Comparison of ENCODE assay signal across 7 mouse cellular contexts in genomic region chr3:145950815-145951130, GRCm38 (mm10). TPM values are rescaled to one million over a fixed set of nuclear protein-coding genes. Genes with fewer than 3 reads are reported as not detected.
A peak's percentile ranks its signal among the peaks of the same experiment; 100 is the strongest.
DNase-seq lines count a peak whose midpoint lies in the region; ATAC-seq and TF ChIP-seq lines count a peak whose summit lies in the region.

No protein-coding gene starts in this region.

- peak overlapping the region; percentile 49 for H3K4me2 ChIP-seq in heart, postnatal 0 days (ENCODE audit: low read depth, low read length)
- peak overlapping the region; percentile 33; the same call in 1 of the 2 replicates for H3K4me2 ChIP-seq in embryonic facial prominence, embryonic 11.5 days (ENCODE audit: low read depth, low read length)
- peak overlapping the region; percentile 73 for H3K4me2 ChIP-seq in liver, embryonic 12.5 days

- H3K79me2 ChIP-seq in heart, adult 2 months (replicated peaks; ENCODE audit: control insufficient read depth, insufficient read depth, low read length), result no peaks in the 10 kb centered on the region

- no peak for TF ChIP-seq POLR2A in heart, adult 2 months (IDR thresholded peaks at IDR 0.05; ENCODE audit: insufficient read depth, low read depth, low read length)

- TF ChIP-seq CTCF in heart, postnatal 0 days (IDR thresholded peaks at IDR 0.05; ENCODE audit: low read depth), result no peak
- no peak for TF ChIP-seq CTCF in heart, adult 2 months (IDR thresholded peaks at IDR 0.05)
- no peak for TF ChIP-seq CTCF in G1E (IDR thresholded peaks at IDR 0.05; ENCODE audit: low read depth, low read length)

- no peak for TF ChIP-seq EP300 in heart, postnatal 0 days (IDR thresholded peaks at IDR 0.05; ENCODE audit: low read depth)
- no peak for TF ChIP-seq EP300 in heart, adult 2 months (IDR thresholded peaks at IDR 0.05; ENCODE audit: insufficient read depth, low read depth, low read length)

- intact Hi-C loops in heart, adult 2 months (cut with DNase I), result loop anchor here (1.0 to 5.0 kb wide), 5 partner anchors 37 to 229 kb away; partner anchors contain the start of gene Syde2
- intact Hi-C loops in left cerebral cortex, postnatal 14 days (cut with DNase I), result loop anchor here (1.0 to 5.0 kb wide), 2 partner anchors 107 to 227 kb away; no protein-coding TSS in a partner anchor

- H3K4me1 ChIP-seq in heart, postnatal 0 days (ENCODE audit: control insufficient read depth, insufficient read depth), result peaks cover 15% of the 10 kb centered on the region
- H3K4me1 ChIP-seq in heart, adult 2 months (ENCODE audit: control insufficient read depth, insufficient read depth, low read length), result peaks cover 4% of the 10 kb centered on the region
- peaks cover 90% of the 10 kb centered on the region for H3K4me1 ChIP-seq in G1E (ENCODE audit: insufficient read depth, low read depth, low read length)
- H3K4me1 ChIP-seq in embryonic facial prominence, embryonic 11.5 days (ENCODE audit: control insufficient read depth, insufficient read depth, low read length), result peaks cover 4% of the 10 kb centered on the region
- H3K4me1 ChIP-seq in liver, embryonic 12.5 days, result peaks cover 48% of the 10 kb centered on the region

- H3K9me3 ChIP-seq in heart, postnatal 0 days (replicated peaks; ENCODE audit: control insufficient read depth, low read length), result no peaks in the 10 kb centered on the region
- no peaks in the 10 kb centered on the region for H3K9me3 ChIP-seq in G1E (replicated peaks)
- H3K9me3 ChIP-seq in embryonic facial prominence, embryonic 11.5 days (replicated peaks; ENCODE audit: control insufficient read depth, low read length), result no peaks in the 10 kb centered on the region
- H3K9me3 ChIP-seq in liver, embryonic 12.5 days (replicated peaks), result no peaks in the 10 kb centered on the region

- no peak for DNase-seq in heart, postnatal 0 days (ENCODE audit: low spot score)
- no peak for DNase-seq in heart, adult 2 months
- DNase-seq in G1E (ENCODE audit: low spot score), result peak; percentile 29
- no peak for DNase-seq in embryonic facial prominence, embryonic 11.5 days (ENCODE audit: low spot score)
- DNase-seq in left cerebral cortex, postnatal 14 days (ENCODE audit: low spot score in 2 of 2), result no peak
- no peak for DNase-seq in urinary bladder, postnatal 10 days (ENCODE audit: low spot score)

- ATAC-seq in heart, postnatal 0 days (ENCODE audit: insufficient read depth, low read depth), result no peak
- ATAC-seq in G1E (ENCODE audit: extremely low read depth, insufficient number of reproducible peaks, low FRiP score, poor library complexity, severe bottlenecking), result no peak
- no peak for ATAC-seq in embryonic facial prominence, embryonic 11.5 days (replicated peaks; ENCODE audit: insufficient number of reproducible peaks, low FRiP score, low TSS enrichment, low read depth)
- no peak; the same call in 1 of the 2 replicates for ATAC-seq in liver, embryonic 12.5 days

- no peaks in the 10 kb centered on the region for H3K36me3 ChIP-seq in heart, postnatal 0 days (replicated peaks; ENCODE audit: control insufficient read depth, insufficient read depth, low read length)
- H3K36me3 ChIP-seq in heart, adult 2 months (ENCODE audit: control insufficient read depth, insufficient read depth, low read length), result no peaks in the 10 kb centered on the region; the same call in 1 of the 2 replicates
- H3K36me3 ChIP-seq in G1E (replicated peaks), result peaks cover 11% of the 10 kb centered on the region
- no peaks in the 10 kb centered on the region for H3K36me3 ChIP-seq in embryonic facial prominence, embryonic 11.5 days (replicated peaks; ENCODE audit: control insufficient read depth, insufficient read depth, low read depth, low read length)
- H3K36me3 ChIP-seq in liver, embryonic 12.5 days, result peaks cover under 1% of the 10 kb centered on the region; the same call in 1 of the 2 replicates

- 36% methylated on average over 5 of the region's 5 CpGs for WGBS in heart, postnatal 0 days
- 33% methylated on average over 5 of the region's 5 CpGs for WGBS in heart, adult 2 months
- 45% methylated on average over 5 of the region's 5 CpGs for WGBS in embryonic facial prominence, embryonic 11.5 days
- WGBS in liver, embryonic 12.5 days (ENCODE audit: insufficient replicate concordance), result 16% methylated on average over 5 of the region's 5 CpGs

- no peak overlapping the region for H3K9ac ChIP-seq in heart, postnatal 0 days (replicated peaks; ENCODE audit: low read depth, low read length)
- H3K9ac ChIP-seq in heart, adult 2 months (ENCODE audit: low read depth, low read length), result no peak overlapping the region
- H3K9ac ChIP-seq in embryonic facial prominence, embryonic 11.5 days (replicated peaks; ENCODE audit: low read length), result no peak overlapping the region
- H3K9ac ChIP-seq in liver, embryonic 12.5 days, result no peak overlapping the region

- no peak overlapping the region for H3K4me3 ChIP-seq in heart, postnatal 0 days (ENCODE audit: low read depth, low read length)
- H3K4me3 ChIP-seq in heart, adult 2 months, result no peak overlapping the region
- no peak overlapping the region; the same call in 1 of the 2 replicates for H3K4me3 ChIP-seq in G1E (ENCODE audit: low read depth, low read length)
- no peak overlapping the region for H3K4me3 ChIP-seq in embryonic facial prominence, embryonic 11.5 days (ENCODE audit: low read depth, low read length)
- peak overlapping the region; percentile 40 for H3K4me3 ChIP-seq in liver, embryonic 12.5 days

- H3K27ac ChIP-seq in heart, postnatal 0 days (ENCODE audit: low read depth), result no peak overlapping the region
- no peak overlapping the region for H3K27ac ChIP-seq in heart, adult 2 months
- H3K27ac ChIP-seq in embryonic facial prominence, embryonic 11.5 days (replicated peaks; ENCODE audit: low read depth, low read length), result no peak overlapping the region
- no peak overlapping the region for H3K27ac ChIP-seq in liver, embryonic 12.5 days

- H3K27me3 ChIP-seq in heart, postnatal 0 days (ENCODE audit: control insufficient read depth, insufficient read depth, low read length), result no peaks in the 10 kb centered on the region
- no peaks in the 10 kb centered on the region for H3K27me3 ChIP-seq in heart, adult 2 months (ENCODE audit: control insufficient read depth, insufficient read depth, low read length)
- H3K27me3 ChIP-seq in G1E (ENCODE audit: insufficient read depth, low read length), result no peaks in the 10 kb centered on the region
- H3K27me3 ChIP-seq in embryonic facial prominence, embryonic 11.5 days (ENCODE audit: control insufficient read depth, insufficient read depth, low read length), result no peaks in the 10 kb centered on the region
- H3K27me3 ChIP-seq in liver, embryonic 12.5 days (replicated peaks), result no peaks in the 10 kb centered on the region

RNA-seq across cellular contexts. Expression of gene 2410004B18Rik, which starts 13.0 kb away (rescaled TPM):
- 9.1 and 12.3 TPM in 2 replicates for total RNA-seq in heart, postnatal 0 days (2014; rRNA removed; ENCODE audit: low replicate concordance)
- polyA plus RNA-seq in heart, postnatal 0 days (2015; fragmentation: Nextera tagmentation; extraction: Ambion mirVana), result 35.9 and 37.6 TPM in 2 replicates
- 10 to 100 TPM; 17.9 to 20.8 TPM for total RNA-seq in heart, adult 2 months (2021)
- 9.0 and 9.2 TPM in 2 replicates for polyA plus RNA-seq in heart, adult 2 months (2012; rRNA removed)
- total RNA-seq in G1E (2014; fragmentation: Nextera tagmentation), result 24.8 and 26.9 TPM in 2 replicates
- 57.5 and 60.6 TPM in 2 replicates for total RNA-seq in G1E (2017)
- polyA plus RNA-seq in G1E (2012), result 45.9 and 57.4 TPM in 2 replicates
- 57.8 and 70.0 TPM in 2 replicates for polyA plus RNA-seq in embryonic facial prominence, embryonic 11.5 days (2014; fragmentation: Nextera tagmentation; extraction: Ambion mirVana)
- 25.6 and 27.4 TPM in 2 replicates for polyA plus RNA-seq in liver, embryonic 12.5 days (2016; fragmentation: Nextera tagmentation; extraction: Ambion mirVana)
- 10 to 100 TPM; 36.6 to 42.2 TPM for total RNA-seq in left cerebral cortex, postnatal 14 days (2021)

RNA-seq across cellular contexts. Expression of gene Bcl10, which starts 28.2 kb away (rescaled TPM):
- total RNA-seq in heart, postnatal 0 days (2014; rRNA removed; ENCODE audit: low replicate concordance), result 16.1 and 48.3 TPM in 2 replicates
- polyA plus RNA-seq in heart, postnatal 0 days (2015; fragmentation: Nextera tagmentation; extraction: Ambion mirVana), result 32.7 and 35.1 TPM in 2 replicates
- total RNA-seq in heart, adult 2 months (2021), result 10 to 100 TPM; 17.7 to 19.3 TPM
- 11.0 and 14.0 TPM in 2 replicates for polyA plus RNA-seq in heart, adult 2 months (2012; rRNA removed)
- 34.2 and 42.4 TPM in 2 replicates for total RNA-seq in G1E (2014; fragmentation: Nextera tagmentation)
- total RNA-seq in G1E (2017), result 51.3 and 53.9 TPM in 2 replicates
- 17.5 and 24.4 TPM in 2 replicates for polyA plus RNA-seq in G1E (2012)
- polyA plus RNA-seq in embryonic facial prominence, embryonic 11.5 days (2014; fragmentation: Nextera tagmentation; extraction: Ambion mirVana), result 59.5 and 61.5 TPM in 2 replicates
- polyA plus RNA-seq in liver, embryonic 12.5 days (2016; fragmentation: Nextera tagmentation; extraction: Ambion mirVana), result 25.0 and 26.0 TPM in 2 replicates
- total RNA-seq in left cerebral cortex, postnatal 14 days (2021), result 10 to 100 TPM; 15.0 to 15.2 TPM

RNA-seq across cellular contexts. Expression of gene Syde2, which starts 36.9 kb away (rescaled TPM):
- 42.0 and 47.1 TPM in 2 replicates for total RNA-seq in heart, postnatal 0 days (2014; rRNA removed; ENCODE audit: low replicate concordance)
- 10.1 and 10.5 TPM in 2 replicates for polyA plus RNA-seq in heart, postnatal 0 days (2015; fragmentation: Nextera tagmentation; extraction: Ambion mirVana)
- 10 to 100 TPM; 13.8 to 15.8 TPM for total RNA-seq in heart, adult 2 months (2021)
- polyA plus RNA-seq in heart, adult 2 months (2012; rRNA removed), result 7.5 and 13.4 TPM in 2 replicates
- 0.34 TPM in 1 of 2 replicates, not detected in the other for total RNA-seq in G1E (2014; fragmentation: Nextera tagmentation)
- total RNA-seq in G1E (2017), result 0.12 and 0.76 TPM in 2 replicates
- 0.02 TPM in 1 of 2 replicates, not detected in the other for polyA plus RNA-seq in G1E (2012)
- 1.9 and 2.0 TPM in 2 replicates for polyA plus RNA-seq in embryonic facial prominence, embryonic 11.5 days (2014; fragmentation: Nextera tagmentation; extraction: Ambion mirVana)
- 1.3 and 1.4 TPM in 2 replicates for polyA plus RNA-seq in liver, embryonic 12.5 days (2016; fragmentation: Nextera tagmentation; extraction: Ambion mirVana)
- total RNA-seq in left cerebral cortex, postnatal 14 days (2021), result 1 to 10 TPM; 2.6 to 3.2 TPM
